Mouse (Mus musculus): ENCODE results near the gene Pkp4.

GRCm38 (mm10) chr2:59161441-59162284 lies 1.0 kb downstream of the Pkp4 start:
- 0 out of 2 replicates have a peak, but pooled peaks have one; percentile 18 for TF ChIP-seq CTCF (IDR thresholded peaks at IDR 0.05; ENCODE audit: extremely low read depth, insufficient read depth, low read length)
- 0 out of 2 replicates have a peak, but pooled peaks have one; percentile 7 for TF ChIP-seq POLR2A (IDR thresholded peaks at IDR 0.05; ENCODE audit: extremely low read depth, insufficient read depth, low read length)

Measured in cortical plate, adult 2 months (tissue).